ENCODE assay signal across 12 mouse cellular contexts in genomic region chr3:34173416-34174097, GRCm38 (mm10).
"Had no signal": no experiment of that assay in that cellular context is flagged by ENCODE, and none has a peak within 500 bp of the region (broad histone marks: within the 10 kb centered on the region; RNA-seq: fewer than 3 reads in every experiment).

No protein-coding gene starts in this region.

- H3K27ac ChIP-seq: kidney, postnatal 0 days; limb, embryonic 13.5 days; liver, embryonic 14.5 days; neural tube, embryonic 13.5 days had no signal

- DNase-seq: kidney, adult 11 months; kidney, adult 9 months; kidney, postnatal 36 days; left cerebral cortex, postnatal 4 days; lung, adult 18-20 months; right cerebral cortex, adult 18-20 months; right cerebral cortex, postnatal 25 days; thymus, postnatal 36 days had no signal

- H3K9ac ChIP-seq: limb, embryonic 13.5 days; liver, embryonic 14.5 days; neural tube, embryonic 13.5 days had no signal

- H3K9me3 ChIP-seq: neural tube, embryonic 13.5 days had no signal

- H3K4me1 ChIP-seq: limb, embryonic 13.5 days; neural tube, embryonic 13.5 days had no signal

- H3K27me3 ChIP-seq: limb, embryonic 13.5 days; neural tube, embryonic 13.5 days had no signal

- H3K4me2 ChIP-seq: limb, embryonic 13.5 days; neural tube, embryonic 13.5 days had no signal

- H3K4me3 ChIP-seq: limb, embryonic 13.5 days; neural tube, embryonic 13.5 days had no signal

- H3K36me3 ChIP-seq: limb, embryonic 13.5 days; neural tube, embryonic 13.5 days had no signal
